Mouse (Mus musculus) testis, postnatal 14 days (tissue): ENCODE results near the gene C1rl.
"Not testable (repeated sequence)": the region's sequence is repeated elsewhere in the genome, so short reads cannot be mapped to it uniquely, and the experiment has no call there.

Source experiments
- DNase-seq: peaks from one replicate; pipeline ENCODE4 v3.0.0; 2021; ENCODE audit warnings: low spot score

C1rl gene

DNA sequence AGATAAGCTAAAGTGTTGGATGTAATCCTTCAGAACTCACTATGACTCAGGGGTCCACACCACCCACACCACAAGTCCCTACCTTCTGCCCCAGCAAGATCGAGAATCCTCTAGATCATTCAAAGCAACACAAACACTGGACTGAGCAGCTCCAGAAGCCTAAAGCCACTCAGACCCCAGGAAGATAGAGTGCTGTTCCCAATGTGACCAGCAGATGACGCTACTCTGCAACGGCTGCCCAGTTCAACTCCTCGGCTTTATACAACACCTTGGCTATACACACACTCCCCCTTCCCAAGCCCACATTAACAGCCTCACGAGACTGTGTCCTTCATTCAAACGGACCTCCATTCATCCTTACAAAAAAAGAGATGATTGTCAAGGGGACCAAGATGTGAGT lies 20.1 kb upstream of the C1rl start:
- DNase-seq, result peak; percentile 52

GRCm38 (mm10) chr6:124474621-124475020 lies 18.3 kb upstream of the C1rl start:
- no peak for DNase-seq

- DNase-seq, result not testable (repeated sequence)
Measured at GRCm38 (mm10) chr6:124475335-124476075, 17.4 kb upstream of the C1rl start.

- no peak for DNase-seq
Measured at GRCm38 (mm10) chr6:124476216-124476615, 16.7 kb upstream of the C1rl start.

DNA sequence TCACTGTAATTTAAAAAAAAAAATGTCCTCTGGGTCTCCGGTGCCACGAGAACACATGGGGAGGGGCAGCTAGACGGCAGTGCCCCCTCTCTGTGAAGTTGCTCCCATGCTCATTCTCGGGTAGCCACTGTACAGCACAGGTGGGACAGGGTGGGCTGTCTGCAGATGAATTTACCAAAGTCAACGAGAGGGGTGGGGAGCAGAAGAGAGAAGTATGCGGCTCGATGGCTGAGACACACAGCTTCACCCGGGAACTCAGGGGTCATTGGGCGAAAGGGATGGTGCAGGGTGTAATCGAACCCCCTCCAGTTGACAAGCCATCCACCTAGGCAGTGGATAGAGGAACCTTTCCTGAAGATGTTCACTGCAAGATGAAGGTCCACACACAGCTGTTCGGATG lies 16.1 kb upstream of the C1rl start:
- DNase-seq, result no peak

DNA sequence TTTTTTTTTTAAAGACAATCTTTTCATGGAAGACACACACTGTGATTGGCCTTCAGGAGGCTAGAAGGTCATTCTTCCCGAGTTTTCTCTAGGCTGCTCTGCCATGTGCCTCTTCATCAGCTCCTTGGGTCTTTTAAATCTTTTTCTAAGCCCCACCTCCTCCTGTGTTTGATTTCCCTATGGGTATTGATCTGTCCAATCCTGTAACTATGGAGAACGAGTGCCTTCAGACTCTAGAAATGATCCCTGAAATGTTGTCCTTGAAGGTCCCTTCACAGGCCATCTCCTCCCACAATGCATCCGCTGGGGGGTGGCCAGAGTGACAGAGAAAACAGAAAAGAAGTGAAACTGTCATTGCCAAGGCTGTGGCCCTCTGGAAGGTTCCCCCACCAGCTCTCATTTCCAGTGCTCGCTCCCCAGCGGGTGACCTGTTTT lies 15.7 kb upstream of the C1rl start:
- DNase-seq, result no peak

GRCm38 (mm10) chr6:124477922-124478651 lies 14.8 kb upstream of the C1rl start:
- DNase-seq, result no peak

DNA sequence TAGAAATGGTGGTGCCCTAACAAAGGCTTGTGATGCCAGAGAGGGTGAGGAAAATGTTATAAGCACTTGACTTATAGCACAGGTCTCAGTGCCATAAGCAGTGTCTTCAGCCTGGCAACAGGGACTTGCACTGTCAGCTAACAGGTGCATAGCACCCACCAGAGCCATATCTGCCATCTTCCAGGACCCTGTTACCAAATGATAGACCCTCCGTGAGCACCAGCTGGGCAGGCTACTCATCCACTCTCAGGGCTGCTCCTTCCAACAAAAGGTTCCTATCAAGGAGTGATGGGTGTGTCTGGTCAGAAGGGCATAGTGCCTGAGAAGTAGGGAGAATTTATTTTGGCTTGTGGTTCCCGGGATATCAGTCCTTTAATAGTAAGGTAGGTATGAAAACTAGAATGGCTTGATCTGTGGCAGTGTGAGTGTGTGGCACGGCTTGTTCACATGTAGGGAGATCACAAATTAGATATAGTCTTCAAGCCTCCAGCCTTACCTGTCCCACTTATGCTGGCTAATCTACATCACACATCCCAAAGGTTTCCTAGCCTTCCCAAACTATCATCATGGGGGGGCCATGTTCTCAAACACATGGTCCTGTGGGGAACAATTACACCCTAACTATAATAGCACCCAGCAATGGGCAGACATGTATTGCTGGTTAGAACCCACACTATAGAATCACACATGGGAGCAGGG lies 13.9 kb upstream of the C1rl start:
- no peak for DNase-seq

GRCm38 (mm10) chr6:124479573-124479930 lies 13.4 kb upstream of the C1rl start:
- no peak for DNase-seq

DNA sequence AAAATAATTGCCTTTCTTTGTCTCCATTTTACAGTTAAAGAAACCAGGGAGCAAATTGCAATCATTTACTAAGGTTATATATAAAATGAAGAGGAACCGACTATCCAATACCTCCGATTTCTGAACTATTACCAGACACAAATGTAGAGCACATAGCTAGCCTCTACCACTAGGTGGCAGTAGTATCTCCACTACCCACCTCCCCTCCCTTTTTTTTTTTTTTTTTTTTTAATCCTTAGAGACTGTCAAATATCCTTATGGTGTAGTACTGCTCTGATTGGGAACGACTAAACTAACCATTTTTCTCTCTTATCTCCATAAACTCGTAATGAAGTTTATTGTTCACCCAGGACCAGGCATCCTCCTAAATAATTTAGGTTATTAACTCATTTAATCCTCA lies 12.6 kb upstream of the C1rl start:
- no peak for DNase-seq

- DNase-seq, result no peak
Measured at GRCm38 (mm10) chr6:124481571-124481970, 11.3 kb upstream of the C1rl start.

GRCm38 (mm10) chr6:124483831-124484230 lies 9.1 kb upstream of the C1rl start:
- not testable (repeated sequence) for DNase-seq

- no peak for DNase-seq
Measured at GRCm38 (mm10) chr6:124484851-124485250, 8.1 kb upstream of the C1rl start.

- no peak for DNase-seq
Measured at GRCm38 (mm10) chr6:124485414-124486144, 7.3 kb upstream of the C1rl start.

DNA sequence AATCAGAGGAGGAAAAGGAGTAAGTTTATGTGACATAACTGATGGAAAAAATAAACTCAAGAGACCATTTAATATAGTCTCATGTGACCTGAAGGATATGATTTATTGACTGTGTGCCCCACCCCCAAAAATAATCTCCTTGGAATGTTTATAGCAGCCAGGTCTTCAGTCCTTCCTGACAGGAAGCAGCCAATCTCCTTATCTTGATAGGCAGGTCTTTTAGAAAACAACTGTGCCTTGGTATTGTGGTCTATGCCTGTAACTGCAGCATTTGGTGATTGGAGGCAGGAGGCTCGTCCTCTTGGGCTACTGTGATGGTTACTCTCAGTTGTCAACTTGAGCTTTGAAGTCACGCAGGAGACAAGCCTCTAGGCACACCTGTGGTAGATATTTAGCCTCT lies 5.4 kb upstream of the C1rl start:
- DNase-seq, result no peak

GRCm38 (mm10) chr6:124488952-124489351 lies 4.0 kb upstream of the C1rl start:
- DNase-seq, result no peak

- no peak for DNase-seq
Measured at GRCm38 (mm10) chr6:124491427-124491826, 1.5 kb upstream of the C1rl start.

GRCm38 (mm10) chr6:124493886-124494285 lies 973 bp downstream of the C1rl start:
- no peak for DNase-seq

DNA sequence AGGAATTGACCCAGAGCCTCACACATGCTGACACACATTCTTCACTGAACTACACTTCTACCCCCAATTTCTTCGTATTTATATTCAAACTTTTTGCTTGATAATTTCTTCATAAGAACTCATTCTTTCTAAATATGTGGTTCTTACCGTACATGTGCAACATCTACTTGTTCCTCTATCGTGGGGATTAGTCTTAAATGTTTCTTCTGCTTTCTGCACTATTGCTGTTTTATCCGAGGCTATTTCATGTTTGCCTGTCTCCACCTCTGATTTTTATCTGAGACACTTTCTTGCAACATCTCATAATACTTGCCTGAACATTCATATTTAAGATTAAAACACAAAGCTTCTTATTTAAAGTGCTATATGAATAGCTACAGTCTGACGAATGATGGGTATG lies 3.1 kb downstream of the C1rl start:
- DNase-seq, result no peak

GRCm38 (mm10) chr6:124499914-124500566 lies 7.1 kb downstream of the C1rl start:
- DNase-seq, result no peak

- no peak for DNase-seq
Measured at GRCm38 (mm10) chr6:124501473-124501872, 8.6 kb downstream of the C1rl start.

- no peak for DNase-seq
Measured at GRCm38 (mm10) chr6:124502021-124502420, 9.1 kb downstream of the C1rl start.
